ENCODE assay signal across 8 mouse cellular contexts in genomic region chr7:28812949-28813348, GRCm38 (mm10). TPM values are rescaled to one million over a fixed set of nuclear protein-coding genes. Genes with fewer than 3 reads are reported as not detected.
A peak's percentile ranks its signal among the peaks of the same experiment; 100 is the strongest.
DNase-seq lines count a peak whose midpoint lies in the region; ATAC-seq lines count a peak whose summit lies in the region.

No protein-coding gene starts in this region.

- ATAC-seq in hindbrain, embryonic 16.5 days: no peak
- no peak for ATAC-seq in midbrain, embryonic 13.5 days

- H3K27ac ChIP-seq in heart, embryonic 10.5 days: peak overlapping the region; percentile 100; the same call in 1 of the 2 replicates
- no peak overlapping the region for H3K27ac ChIP-seq in embryonic facial prominence, embryonic 10.5 days (replicated peaks)
- H3K27ac ChIP-seq in hindbrain, embryonic 16.5 days (ENCODE audit: low read depth, low read length): no peak overlapping the region
- H3K27ac ChIP-seq in midbrain, embryonic 13.5 days: no peak overlapping the region

- peak overlapping the region; percentile 96 for H3K4me3 ChIP-seq in heart, embryonic 10.5 days
- H3K4me3 ChIP-seq in embryonic facial prominence, embryonic 10.5 days: peak overlapping the region; percentile 93
- no peak overlapping the region; the same call in 1 of the 2 replicates for H3K4me3 ChIP-seq in hindbrain, embryonic 16.5 days (ENCODE audit: low read length)
- peak overlapping the region; percentile 81 for H3K4me3 ChIP-seq in midbrain, embryonic 13.5 days (replicated peaks)

- WGBS in heart, embryonic 10.5 days: 63% methylated on average over 5 of the region's 5 CpGs
- WGBS in embryonic facial prominence, embryonic 10.5 days: 88% methylated on average over 5 of the region's 5 CpGs
- WGBS in hindbrain, embryonic 16.5 days: 83% methylated on average over 5 of the region's 5 CpGs
- WGBS in midbrain, embryonic 13.5 days: 85% methylated on average over 5 of the region's 5 CpGs

- no peaks in the 10 kb centered on the region for H3K9me3 ChIP-seq in heart, embryonic 10.5 days
- no peaks in the 10 kb centered on the region for H3K9me3 ChIP-seq in embryonic facial prominence, embryonic 10.5 days
- H3K9me3 ChIP-seq in hindbrain, embryonic 16.5 days (ENCODE audit: control insufficient read depth, low read length): no peaks in the 10 kb centered on the region
- no peaks in the 10 kb centered on the region for H3K9me3 ChIP-seq in midbrain, embryonic 13.5 days

- peak overlapping the region; percentile 73 for H3K4me2 ChIP-seq in hindbrain, embryonic 16.5 days (ENCODE audit: low read length)
- peak overlapping the region; percentile 92 for H3K4me2 ChIP-seq in midbrain, embryonic 13.5 days (replicated peaks)

- H3K4me1 ChIP-seq in heart, embryonic 10.5 days: peaks cover 49% of the 10 kb centered on the region
- H3K4me1 ChIP-seq in embryonic facial prominence, embryonic 10.5 days: peaks cover 65% of the 10 kb centered on the region
- peaks cover 23% of the 10 kb centered on the region for H3K4me1 ChIP-seq in hindbrain, embryonic 16.5 days (ENCODE audit: control insufficient read depth, insufficient read depth, low read depth, low read length)
- peaks cover 69% of the 10 kb centered on the region for H3K4me1 ChIP-seq in midbrain, embryonic 13.5 days (replicated peaks)

- DNase-seq in heart, embryonic 10.5 days (ENCODE audit: low spot score): no peak
- no peak for DNase-seq in heart, adult 9 months (ENCODE audit: low spot score in 2 of 2)
- DNase-seq in embryonic facial prominence, embryonic 10.5 days (ENCODE audit: low spot score): no peak
- no peak for DNase-seq in layer of hippocampus, adult 18-20 months (ENCODE audit: low spot score in 2 of 2)
- DNase-seq in gastrocnemius, postnatal 36 days: no peak
- no peak for DNase-seq in spleen, postnatal 10 days (ENCODE audit: low spot score in 2 of 2)

- H3K9ac ChIP-seq in hindbrain, embryonic 16.5 days (ENCODE audit: low read depth, low read length): no peak overlapping the region
- peak overlapping the region; percentile 19; the same call in 1 of the 2 replicates for H3K9ac ChIP-seq in midbrain, embryonic 13.5 days (replicated peaks)

- peaks cover 62% of the 10 kb centered on the region for H3K36me3 ChIP-seq in heart, embryonic 10.5 days
- H3K36me3 ChIP-seq in embryonic facial prominence, embryonic 10.5 days (replicated peaks): peaks cover 63% of the 10 kb centered on the region
- peaks cover 43% of the 10 kb centered on the region for H3K36me3 ChIP-seq in hindbrain, embryonic 16.5 days (ENCODE audit: control insufficient read depth, insufficient read depth, low read length)
- H3K36me3 ChIP-seq in midbrain, embryonic 13.5 days: peaks cover 57% of the 10 kb centered on the region

- intact Hi-C loops in gastrocnemius, postnatal 36 days (cut with DNase I): no loop called here

- no peaks in the 10 kb centered on the region for H3K27me3 ChIP-seq in heart, embryonic 10.5 days (ENCODE audit: insufficient read depth, poor library complexity, severe bottlenecking)
- no peaks in the 10 kb centered on the region for H3K27me3 ChIP-seq in embryonic facial prominence, embryonic 10.5 days (replicated peaks; ENCODE audit: low read depth, poor library complexity, severe bottlenecking)
- no peaks in the 10 kb centered on the region for H3K27me3 ChIP-seq in hindbrain, embryonic 16.5 days (replicated peaks; ENCODE audit: control insufficient read depth, insufficient read depth, low read length)
- no peaks in the 10 kb centered on the region for H3K27me3 ChIP-seq in midbrain, embryonic 13.5 days

RNA-seq across cellular contexts. Expression of gene Hnrnpl, which starts 4.6 kb away (rescaled TPM):
- polyA plus RNA-seq in heart, embryonic 10.5 days (2016; fragmentation: Nextera tagmentation; extraction: Ambion mirVana): 213 and 221 TPM in 2 replicates
- polyA plus RNA-seq in embryonic facial prominence, embryonic 10.5 days (2016; fragmentation: Nextera tagmentation; extraction: Ambion mirVana): 325 and 346 TPM in 2 replicates
- polyA plus RNA-seq in hindbrain, embryonic 16.5 days (2015; fragmentation: Nextera tagmentation; extraction: Ambion mirVana): 117 and 127 TPM in 2 replicates
- polyA plus RNA-seq in midbrain, embryonic 13.5 days (2015; fragmentation: Nextera tagmentation; extraction: Ambion mirVana): 238 and 239 TPM in 2 replicates
- 100 to 1,000 TPM; 407 to 414 TPM for total RNA-seq in layer of hippocampus, adult 18-20 months (2021)
- total RNA-seq in gastrocnemius, postnatal 36 days (2021): 100 to 1,000 TPM; 111 to 131 TPM

RNA-seq across cellular contexts. Expression of gene Ech1, which starts 12.1 kb away (rescaled TPM):
- polyA plus RNA-seq in heart, embryonic 10.5 days (2016; fragmentation: Nextera tagmentation; extraction: Ambion mirVana): 118 and 136 TPM in 2 replicates
- 75.8 and 81.7 TPM in 2 replicates for polyA plus RNA-seq in embryonic facial prominence, embryonic 10.5 days (2016; fragmentation: Nextera tagmentation; extraction: Ambion mirVana)
- polyA plus RNA-seq in hindbrain, embryonic 16.5 days (2015; fragmentation: Nextera tagmentation; extraction: Ambion mirVana): 115 and 117 TPM in 2 replicates
- polyA plus RNA-seq in midbrain, embryonic 13.5 days (2015; fragmentation: Nextera tagmentation; extraction: Ambion mirVana): 69.4 and 71.6 TPM in 2 replicates
- total RNA-seq in layer of hippocampus, adult 18-20 months (2021): 10 to 100 TPM; 63.1 to 71.0 TPM
- total RNA-seq in gastrocnemius, postnatal 36 days (2021): 100 to 1,000 TPM; 214 to 252 TPM

RNA-seq across cellular contexts. Expression of gene Lgals4, which starts 20.7 kb away (rescaled TPM):
- 2.8 and 3.6 TPM in 2 replicates for polyA plus RNA-seq in heart, embryonic 10.5 days (2016; fragmentation: Nextera tagmentation; extraction: Ambion mirVana)
- polyA plus RNA-seq in embryonic facial prominence, embryonic 10.5 days (2016; fragmentation: Nextera tagmentation; extraction: Ambion mirVana): 4.4 and 4.9 TPM in 2 replicates
- 5.3 and 6.1 TPM in 2 replicates for polyA plus RNA-seq in hindbrain, embryonic 16.5 days (2015; fragmentation: Nextera tagmentation; extraction: Ambion mirVana)
- polyA plus RNA-seq in midbrain, embryonic 13.5 days (2015; fragmentation: Nextera tagmentation; extraction: Ambion mirVana): 4.5 and 5.8 TPM in 2 replicates
- total RNA-seq in layer of hippocampus, adult 18-20 months (2021): 1 to 10 TPM; 3.5 to 5.6 TPM
- total RNA-seq in gastrocnemius, postnatal 36 days (2021): 1 to 10 TPM; 2.5 to 3.1 TPM

RNA-seq across cellular contexts. Expression of gene Rinl, which starts 24.2 kb away (rescaled TPM):
- polyA plus RNA-seq in heart, embryonic 10.5 days (2016; fragmentation: Nextera tagmentation; extraction: Ambion mirVana): 3.8 and 5.2 TPM in 2 replicates
- polyA plus RNA-seq in embryonic facial prominence, embryonic 10.5 days (2016; fragmentation: Nextera tagmentation; extraction: Ambion mirVana): 2.2 and 2.8 TPM in 2 replicates
- 2.8 and 2.9 TPM in 2 replicates for polyA plus RNA-seq in hindbrain, embryonic 16.5 days (2015; fragmentation: Nextera tagmentation; extraction: Ambion mirVana)
- 1.9 and 2.3 TPM in 2 replicates for polyA plus RNA-seq in midbrain, embryonic 13.5 days (2015; fragmentation: Nextera tagmentation; extraction: Ambion mirVana)
- 1 to 10 TPM; 2.4 to 3.0 TPM for total RNA-seq in layer of hippocampus, adult 18-20 months (2021)
- 1 to 10 TPM; 1.1 TPM for total RNA-seq in gastrocnemius, postnatal 36 days (2021)

RNA-seq across cellular contexts. Expression of gene Nfkbib, which starts 45.6 kb away (rescaled TPM):
- polyA plus RNA-seq in heart, embryonic 10.5 days (2016; fragmentation: Nextera tagmentation; extraction: Ambion mirVana): 50.5 and 50.7 TPM in 2 replicates
- polyA plus RNA-seq in embryonic facial prominence, embryonic 10.5 days (2016; fragmentation: Nextera tagmentation; extraction: Ambion mirVana): 55.1 and 55.5 TPM in 2 replicates
- 70.2 and 72.2 TPM in 2 replicates for polyA plus RNA-seq in hindbrain, embryonic 16.5 days (2015; fragmentation: Nextera tagmentation; extraction: Ambion mirVana)
- polyA plus RNA-seq in midbrain, embryonic 13.5 days (2015; fragmentation: Nextera tagmentation; extraction: Ambion mirVana): 52.7 and 56.7 TPM in 2 replicates
- total RNA-seq in layer of hippocampus, adult 18-20 months (2021): 10 to 100 TPM; 29.0 to 29.2 TPM
- 10 to 100 TPM; 20.5 to 30.2 TPM for total RNA-seq in gastrocnemius, postnatal 36 days (2021)
